Mouse (Mus musculus): ENCODE data around the gene Taf8. TPM values are rescaled to one million over a fixed set of nuclear protein-coding genes. Genes with fewer than 3 reads are reported as not detected.
A peak's percentile ranks its signal among the peaks of the same experiment; 100 is the strongest.

Taf8 gene
- polyA plus RNA-seq, 1 experiment from 2014 or later = 21.5 TPM

- H3K27me3 ChIP-seq (replicated peaks; ENCODE audit: control insufficient read depth, insufficient read depth, low read length) = no peaks in the 10 kb centered on the region
- no peak overlapping the region for H3K4me2 ChIP-seq (ENCODE audit: low read length)
- H3K9ac ChIP-seq (ENCODE audit: low read length) = no peak overlapping the region
- no peaks in the 10 kb centered on the region for H3K36me3 ChIP-seq (ENCODE audit: control insufficient read depth, insufficient read depth, low read length)
- no peaks in the 10 kb centered on the region for H3K9me3 ChIP-seq (ENCODE audit: control insufficient read depth, low read length)
- no peak for ATAC-seq (replicated peaks; ENCODE audit: low FRiP score, low TSS enrichment, low read depth)
- H3K27ac ChIP-seq (ENCODE audit: low read depth) = no peak overlapping the region
- no peak for DNase-seq (ENCODE audit: low spot score)
- 89% methylated on average over 6 of the region's 6 CpGs for WGBS
- H3K4me1 ChIP-seq (replicated peaks; ENCODE audit: control insufficient read depth, insufficient read depth, low read length) = peaks cover 55% of the 10 kb centered on the region
- H3K4me3 ChIP-seq (ENCODE audit: low read depth, low read length) = no peak overlapping the region
Observed at GRCm38 (mm10) chr17:47524991-47525390, 22.9 kb upstream of the Taf8 start.

GRCm38 (mm10) chr17:47524055-47524454, 22.0 kb upstream of the Taf8 start:
- no peak for ATAC-seq (replicated peaks; ENCODE audit: low FRiP score, low TSS enrichment, low read depth)
- Histone ChIP-seq H3K4me1 (replicated peaks; ENCODE audit: control insufficient read depth, insufficient read depth, low read length) (peaks cover 55% of the 10 kb centered on the region), H3K9ac (ENCODE audit: low read length) (no peak overlapping the region), H3K27me3 (replicated peaks; ENCODE audit: control insufficient read depth, insufficient read depth, low read length) (no peaks in the 10 kb centered on the region), H3K36me3 (ENCODE audit: control insufficient read depth, insufficient read depth, low read length) (no peaks in the 10 kb centered on the region), H3K4me3 (ENCODE audit: low read depth, low read length) (no peak overlapping the region), H3K9me3 (ENCODE audit: control insufficient read depth, low read length) (no peaks in the 10 kb centered on the region), H3K4me2 (ENCODE audit: low read length) (no peak overlapping the region), H3K27ac (ENCODE audit: low read depth) (peak overlapping the region; percentile 97)
- no peak for DNase-seq (ENCODE audit: low spot score)
- 47% methylated on average over 8 of the region's 8 CpGs for WGBS

- no peak overlapping the region for H3K9ac ChIP-seq (ENCODE audit: low read length)
- no peak overlapping the region for H3K4me3 ChIP-seq (ENCODE audit: low read depth, low read length)
- no peaks in the 10 kb centered on the region for H3K9me3 ChIP-seq (ENCODE audit: control insufficient read depth, low read length)
- no peaks in the 10 kb centered on the region for H3K27me3 ChIP-seq (replicated peaks; ENCODE audit: control insufficient read depth, insufficient read depth, low read length)
- no peak overlapping the region for H3K4me2 ChIP-seq (ENCODE audit: low read length)
- H3K27ac ChIP-seq (ENCODE audit: low read depth) = peak overlapping the region; percentile 97
- ATAC-seq (replicated peaks; ENCODE audit: low FRiP score, low TSS enrichment, low read depth) (no peak), DNase-seq (ENCODE audit: low spot score) (peak; percentile 70)
- H3K36me3 ChIP-seq (ENCODE audit: control insufficient read depth, insufficient read depth, low read length) = no peaks in the 10 kb centered on the region
- WGBS = 31% methylated on average over 18 of the region's 18 CpGs
- peaks cover 50% of the 10 kb centered on the region for H3K4me1 ChIP-seq (replicated peaks; ENCODE audit: control insufficient read depth, insufficient read depth, low read length)
Observed at GRCm38 (mm10) chr17:47523211-47523682, 21.2 kb upstream of the Taf8 start.

GRCm38 (mm10) chr17:47522536-47522935, 20.4 kb upstream of the Taf8 start:
- H3K27ac ChIP-seq (ENCODE audit: low read depth) = peak overlapping the region; percentile 97
- ATAC-seq (replicated peaks; ENCODE audit: low FRiP score, low TSS enrichment, low read depth) (no peak), DNase-seq (ENCODE audit: low spot score) (no peak)
- no peaks in the 10 kb centered on the region for H3K36me3 ChIP-seq (ENCODE audit: control insufficient read depth, insufficient read depth, low read length)
- peak overlapping the region; percentile 41; the same call in 1 of the 2 replicates for H3K4me2 ChIP-seq (ENCODE audit: low read length)
- no peaks in the 10 kb centered on the region for H3K27me3 ChIP-seq (replicated peaks; ENCODE audit: control insufficient read depth, insufficient read depth, low read length)
- peaks cover 48% of the 10 kb centered on the region for H3K4me1 ChIP-seq (replicated peaks; ENCODE audit: control insufficient read depth, insufficient read depth, low read length)
- 26% methylated on average over 4 of the region's 4 CpGs for WGBS
- no peaks in the 10 kb centered on the region for H3K9me3 ChIP-seq (ENCODE audit: control insufficient read depth, low read length)
- H3K9ac ChIP-seq (ENCODE audit: low read length) = no peak overlapping the region; the same call in 1 of the 2 replicates
- no peak overlapping the region for H3K4me3 ChIP-seq (ENCODE audit: low read depth, low read length)

GRCm38 (mm10) chr17:47521551-47522258, 19.6 kb upstream of the Taf8 start:
- H3K4me3 ChIP-seq (ENCODE audit: low read depth, low read length) = peak overlapping the region; percentile 3; the same call in 1 of the 2 replicates
- DNase-seq (ENCODE audit: low spot score) = peak; percentile 77
- no peaks in the 10 kb centered on the region for H3K9me3 ChIP-seq (ENCODE audit: control insufficient read depth, low read length)
- ATAC-seq (replicated peaks; ENCODE audit: low FRiP score, low TSS enrichment, low read depth) = peak; percentile 85
- H3K4me1 ChIP-seq (replicated peaks; ENCODE audit: control insufficient read depth, insufficient read depth, low read length) = peaks cover 42% of the 10 kb centered on the region
- no peaks in the 10 kb centered on the region for H3K36me3 ChIP-seq (ENCODE audit: control insufficient read depth, insufficient read depth, low read length)
- no peaks in the 10 kb centered on the region for H3K27me3 ChIP-seq (replicated peaks; ENCODE audit: control insufficient read depth, insufficient read depth, low read length)
- peak overlapping the region; percentile 41 for H3K4me2 ChIP-seq (ENCODE audit: low read length)
- peak overlapping the region; percentile 97 for H3K27ac ChIP-seq (ENCODE audit: low read depth)
- 3% methylated on average over 17 of the region's 17 CpGs for WGBS
- peak overlapping the region; percentile 39 for H3K9ac ChIP-seq (ENCODE audit: low read length)

GRCm38 (mm10) chr17:47518205-47518604, 16.1 kb upstream of the Taf8 start:
- peaks cover 35% of the 10 kb centered on the region for H3K4me1 ChIP-seq (replicated peaks; ENCODE audit: control insufficient read depth, insufficient read depth, low read length)
- H3K9me3 ChIP-seq (ENCODE audit: control insufficient read depth, low read length) = no peaks in the 10 kb centered on the region
- ATAC-seq (replicated peaks; ENCODE audit: low FRiP score, low TSS enrichment, low read depth) = peak; percentile 16; the same call in 1 of the 2 replicates
- H3K4me2 ChIP-seq (ENCODE audit: low read length) = peak overlapping the region; percentile 4; the same call in 1 of the 2 replicates
- no peak overlapping the region for H3K4me3 ChIP-seq (ENCODE audit: low read depth, low read length)
- no peaks in the 10 kb centered on the region for H3K36me3 ChIP-seq (ENCODE audit: control insufficient read depth, insufficient read depth, low read length)
- H3K27ac ChIP-seq (ENCODE audit: low read depth) = peak overlapping the region; percentile 84
- WGBS = 11% methylated on average over 8 of the region's 8 CpGs
- no peak overlapping the region; the same call in 1 of the 2 replicates for H3K9ac ChIP-seq (ENCODE audit: low read length)
- H3K27me3 ChIP-seq (replicated peaks; ENCODE audit: control insufficient read depth, insufficient read depth, low read length) = no peaks in the 10 kb centered on the region
- peak; percentile 75 for DNase-seq (ENCODE audit: low spot score)

GRCm38 (mm10) chr17:47516232-47516631, 14.1 kb upstream of the Taf8 start:
- Histone ChIP-seq H3K9me3 (ENCODE audit: control insufficient read depth, low read length) (no peaks in the 10 kb centered on the region), H3K4me2 (ENCODE audit: low read length) (no peak overlapping the region), H3K27me3 (replicated peaks; ENCODE audit: control insufficient read depth, insufficient read depth, low read length) (no peaks in the 10 kb centered on the region), H3K9ac (ENCODE audit: low read length) (no peak overlapping the region), H3K27ac (ENCODE audit: low read depth) (no peak overlapping the region), H3K4me1 (replicated peaks; ENCODE audit: control insufficient read depth, insufficient read depth, low read length) (peaks cover 35% of the 10 kb centered on the region), H3K4me3 (ENCODE audit: low read depth, low read length) (no peak overlapping the region), H3K36me3 (ENCODE audit: control insufficient read depth, insufficient read depth, low read length) (no peaks in the 10 kb centered on the region)
- DNase-seq (ENCODE audit: low spot score) (no peak), ATAC-seq (replicated peaks; ENCODE audit: low FRiP score, low TSS enrichment, low read depth) (no peak)
- WGBS = 93% methylated on average over 3 of the region's 3 CpGs

GRCm38 (mm10) chr17:47515180-47515844, 13.2 kb upstream of the Taf8 start:
- no peaks in the 10 kb centered on the region for H3K27me3 ChIP-seq (replicated peaks; ENCODE audit: control insufficient read depth, insufficient read depth, low read length)
- no peak for DNase-seq (ENCODE audit: low spot score)
- no peak overlapping the region for H3K9ac ChIP-seq (ENCODE audit: low read length)
- H3K4me3 ChIP-seq (ENCODE audit: low read depth, low read length) = no peak overlapping the region
- no peak overlapping the region for H3K27ac ChIP-seq (ENCODE audit: low read depth)
- WGBS = 76% methylated on average over 7 of the region's 7 CpGs
- H3K4me1 ChIP-seq (replicated peaks; ENCODE audit: control insufficient read depth, insufficient read depth, low read length) = peaks cover 38% of the 10 kb centered on the region
- ATAC-seq (replicated peaks; ENCODE audit: low FRiP score, low TSS enrichment, low read depth) = no peak
- no peaks in the 10 kb centered on the region for H3K36me3 ChIP-seq (ENCODE audit: control insufficient read depth, insufficient read depth, low read length)
- H3K4me2 ChIP-seq (ENCODE audit: low read length) = no peak overlapping the region
- H3K9me3 ChIP-seq (ENCODE audit: control insufficient read depth, low read length) = no peaks in the 10 kb centered on the region
